Mouse (Mus musculus) lung, postnatal 4 days (tissue): ENCODE results near the gene Tbcel.

ENCODE experiments used
- DNase-seq, 2 experiments: peaks; one replicate each; pipeline ENCODE4 v3.0.0; 2021

The Tbcel gene

GRCm38 (mm10) chr9:42482944-42483343 is 24.7 kb downstream of the Tbcel start:
- no peak for DNase-seq

GRCm38 (mm10) chr9:42476166-42476565 is 31.4 kb downstream of the Tbcel start:
- no peak for DNase-seq

DNA sequence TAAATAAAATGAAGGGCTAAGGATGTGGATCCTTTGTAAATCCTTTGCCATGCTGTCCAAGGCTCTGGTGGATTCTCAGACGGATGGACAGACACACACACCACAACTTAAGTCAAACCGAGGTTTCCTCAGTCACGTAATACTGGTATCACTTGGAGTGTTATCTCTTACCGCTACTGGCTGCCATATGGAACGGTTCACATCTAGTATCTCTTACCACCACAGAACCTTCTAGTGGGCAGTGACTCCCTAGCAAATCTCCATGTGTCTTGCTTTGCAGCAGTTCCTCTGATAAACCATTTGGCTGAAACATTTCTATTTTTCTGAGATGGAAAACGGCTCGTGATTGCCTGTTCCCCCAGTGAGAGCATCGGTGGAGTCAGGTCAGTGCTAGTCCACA is 33.4 kb downstream of the Tbcel start:
- no peak for DNase-seq

GRCm38 (mm10) chr9:42471921-42472747 is 35.5 kb downstream of the Tbcel start:
- peak; percentile 90 to 93 for DNase-seq

GRCm38 (mm10) chr9:42471214-42471613 is 36.4 kb downstream of the Tbcel start:
- DNase-seq: peak; percentile 48 to 62

DNA sequence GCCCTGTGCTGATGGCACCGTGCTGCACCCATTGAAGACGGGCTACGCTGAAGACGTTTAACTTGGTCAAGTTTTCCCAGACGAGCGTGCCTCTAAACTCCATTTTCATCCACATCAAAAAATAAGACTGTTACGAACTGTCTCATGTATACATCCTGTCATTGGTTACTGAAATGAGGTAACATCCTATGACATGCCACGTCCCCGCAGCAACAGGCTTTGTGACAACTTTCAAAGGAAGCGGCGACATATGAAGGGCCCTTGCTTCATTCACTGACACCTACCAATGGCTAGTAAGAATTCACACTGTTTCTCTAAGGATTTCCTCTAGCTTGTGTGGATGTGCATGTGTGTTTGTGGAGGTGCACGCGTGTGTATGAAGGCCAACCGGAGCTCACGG is 38.3 kb downstream of the Tbcel start:
- DNase-seq: no peak

DNA sequence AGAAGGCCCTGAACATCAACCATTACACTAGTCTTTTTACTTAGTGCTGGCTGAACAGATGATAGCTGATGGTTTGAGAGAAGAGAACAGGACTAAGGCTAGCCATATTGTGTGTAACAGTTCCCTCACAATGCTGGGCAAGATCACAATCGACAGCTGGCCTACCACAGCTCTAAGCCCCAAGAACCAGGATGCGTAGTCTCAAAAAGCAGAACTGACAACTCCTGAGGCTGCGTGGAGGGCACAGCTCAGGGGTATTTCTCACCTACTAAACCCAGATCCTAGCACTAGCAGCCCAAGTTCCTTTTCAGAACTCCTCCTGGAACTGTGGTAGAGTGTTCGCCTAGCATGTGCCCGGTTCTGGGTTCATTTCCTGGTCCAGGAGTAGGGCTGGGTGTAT is 39.2 kb downstream of the Tbcel start:
- no peak for DNase-seq

DNA sequence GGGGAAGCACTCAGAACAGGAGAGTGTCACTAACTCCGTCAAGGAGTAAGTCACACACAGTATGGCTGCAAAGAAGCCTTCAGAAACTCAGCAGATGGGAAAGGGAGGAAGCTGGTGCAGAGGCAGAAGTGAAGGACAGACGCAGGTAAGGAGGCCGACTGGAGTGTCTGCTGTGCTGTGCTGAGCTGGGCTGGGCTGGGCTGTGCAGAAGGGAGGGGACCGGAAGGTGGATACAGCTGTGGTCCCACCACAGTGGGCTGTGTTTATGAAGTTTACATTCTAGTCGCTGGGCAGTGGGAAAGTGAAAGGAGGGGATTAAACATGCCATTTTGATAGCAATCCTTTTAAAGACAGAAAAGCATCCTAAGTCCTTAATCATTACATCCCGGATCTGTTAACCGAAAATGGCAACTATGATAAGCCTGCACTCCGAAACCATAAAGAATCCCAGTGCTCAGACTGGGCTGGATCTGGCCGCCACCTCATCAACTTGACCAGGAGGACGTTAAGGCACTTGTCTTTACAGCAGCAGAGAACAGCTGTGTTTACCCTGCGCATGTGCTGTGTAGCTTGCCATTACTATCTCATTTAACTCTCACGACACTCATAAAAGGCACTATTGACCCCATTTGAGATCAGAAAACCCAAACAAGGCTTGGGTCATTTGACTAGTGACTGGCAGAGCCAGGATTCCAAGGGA is 40.3 kb downstream of the Tbcel start:
- peak; percentile 32 to 79 for DNase-seq

- no peak for DNase-seq
Observed at GRCm38 (mm10) chr9:42465661-42466091, 41.9 kb downstream of the Tbcel start.

DNA sequence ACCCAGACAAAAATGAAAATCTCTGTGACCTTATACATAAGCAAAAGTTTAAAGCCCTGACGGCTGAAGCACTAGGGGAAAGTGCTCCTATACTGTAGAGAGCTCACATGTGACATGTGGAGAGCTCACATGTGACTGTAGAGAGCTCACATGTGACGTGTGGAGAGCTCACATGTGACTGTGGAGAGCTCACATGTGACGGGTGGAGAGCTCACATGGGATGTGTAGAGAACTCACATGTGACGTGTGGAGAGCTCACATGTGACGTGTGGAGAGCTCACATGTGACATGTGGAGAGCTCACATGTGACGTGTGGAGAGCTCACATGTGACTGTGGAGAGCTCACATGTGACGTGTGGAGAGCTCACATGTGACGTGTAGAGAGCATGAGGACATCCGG is 43.4 kb downstream of the Tbcel start:
- DNase-seq: no peak

- peak; percentile 76 to 82 for DNase-seq
Observed at GRCm38 (mm10) chr9:42463220-42463989, 44.2 kb downstream of the Tbcel start.

DNA sequence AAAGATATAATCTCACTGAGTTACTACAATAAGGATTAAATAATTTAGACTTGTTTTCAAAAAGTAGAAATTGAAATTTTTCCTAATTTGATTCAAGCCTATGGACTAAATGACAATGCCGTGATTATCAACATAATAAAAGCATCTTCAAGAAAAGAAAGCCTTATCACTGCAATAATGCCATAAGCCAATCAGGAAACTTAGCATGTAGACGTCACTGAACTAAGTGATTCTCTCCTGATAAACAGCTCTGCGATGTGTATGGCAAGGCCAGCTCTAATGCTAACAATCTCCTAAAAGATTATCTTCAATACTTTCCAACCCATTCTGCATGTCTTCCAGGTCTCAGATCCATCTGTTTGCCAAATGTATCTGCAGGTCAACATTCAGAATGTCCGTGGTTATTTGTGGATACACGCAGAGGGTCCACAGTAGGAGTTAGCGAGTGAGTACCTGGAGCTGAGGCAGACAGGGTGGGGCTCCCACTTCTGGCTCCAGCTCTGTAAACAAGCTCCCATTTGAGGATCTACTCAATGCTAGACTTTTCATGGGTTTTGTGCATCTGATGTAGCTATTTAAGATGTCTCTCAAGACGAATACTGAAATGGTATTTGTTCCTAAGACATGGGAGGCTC is 44.9 kb downstream of the Tbcel start:
- no peak for DNase-seq

- peak in 1 of 2 experiments; percentile 36 for DNase-seq
Observed at GRCm38 (mm10) chr9:42461390-42462108, 46.1 kb downstream of the Tbcel start.

- no peak for DNase-seq
Observed at GRCm38 (mm10) chr9:42460353-42460752, 47.3 kb downstream of the Tbcel start.

GRCm38 (mm10) chr9:42459736-42460135 is 47.9 kb downstream of the Tbcel start:
- no peak for DNase-seq

GRCm38 (mm10) chr9:42458741-42459515 is 48.7 kb downstream of the Tbcel start:
- DNase-seq: peak in 1 of 2 experiments; percentile 32

- peak; percentile 30 to 65 for DNase-seq
Observed at GRCm38 (mm10) chr9:42457501-42457900, 50.1 kb downstream of the Tbcel start.

DNA sequence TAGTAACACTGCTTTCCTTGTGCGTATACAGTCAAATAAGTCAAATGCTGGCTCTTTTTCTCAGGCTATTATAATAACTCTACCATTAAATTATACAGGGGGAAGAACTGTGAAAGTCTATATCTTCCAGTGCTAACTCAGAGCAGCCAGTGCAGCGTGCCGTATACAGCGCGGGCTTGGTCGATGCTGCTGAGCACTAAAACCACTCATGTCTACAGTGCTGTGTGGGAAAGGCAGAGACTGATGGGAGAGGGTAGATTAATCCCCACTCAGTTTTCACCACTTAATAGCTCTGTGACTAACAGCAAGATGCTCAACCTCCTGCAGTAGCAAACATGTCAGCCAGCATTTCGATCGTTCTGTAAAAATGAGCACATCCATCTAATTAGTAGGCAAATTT is 53.2 kb downstream of the Tbcel start:
- no peak for DNase-seq

GRCm38 (mm10) chr9:42449043-42449442 is 58.6 kb downstream of the Tbcel start:
- no peak for DNase-seq

DNA sequence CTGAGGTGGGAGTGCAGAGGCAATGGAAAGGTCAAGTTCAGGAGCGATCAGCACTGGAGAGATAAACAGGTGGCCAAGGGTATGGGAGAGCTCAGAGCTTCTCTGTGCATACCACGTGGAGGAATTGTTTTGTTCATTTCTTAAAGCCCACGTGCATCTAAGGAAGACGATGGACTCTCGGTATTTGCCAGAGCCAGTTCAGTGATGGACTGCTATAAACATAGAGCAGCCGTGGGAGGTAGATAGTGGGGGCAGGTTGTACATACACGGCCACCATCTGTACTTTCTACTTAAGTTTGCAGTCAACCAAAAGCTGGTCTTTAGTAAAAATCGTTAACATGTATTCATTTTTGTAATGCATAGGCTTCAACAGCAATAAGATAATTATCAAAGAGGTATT is 65.5 kb downstream of the Tbcel start:
- no peak for DNase-seq

- no peak for DNase-seq
Observed at GRCm38 (mm10) chr9:42441234-42441633, 66.4 kb downstream of the Tbcel start.
